ENCODE assay signal across 14 mouse cellular contexts in the genomic region with DNA sequence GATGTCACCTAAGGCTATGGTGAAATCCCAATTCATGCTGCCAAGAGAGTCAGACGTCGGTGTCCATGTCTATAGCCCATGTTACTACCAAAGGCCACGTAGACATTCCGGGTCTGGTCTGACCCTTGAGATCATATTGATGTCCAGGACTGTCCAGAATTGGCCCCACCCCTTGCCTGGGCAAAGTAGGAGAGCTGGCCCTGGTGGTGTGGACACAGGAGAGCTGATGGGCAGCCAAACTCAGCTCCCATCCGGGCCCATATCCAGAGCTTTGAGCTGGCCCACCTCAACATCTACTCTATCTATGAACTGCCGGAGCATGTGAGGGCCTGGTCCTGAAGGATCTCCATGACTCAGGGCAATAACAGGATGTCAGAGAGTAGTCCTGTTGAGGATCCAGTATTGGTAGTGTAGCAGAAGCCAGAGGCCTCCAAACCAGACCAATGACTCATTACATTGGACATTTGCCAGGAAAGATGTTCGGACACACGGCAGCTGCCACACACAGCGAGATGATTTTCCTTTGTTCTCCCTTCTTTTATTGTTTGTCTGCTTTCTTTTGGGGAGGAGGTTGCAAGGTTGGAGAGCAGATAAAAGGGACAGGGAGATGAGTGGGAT. TPM values are rescaled to one million over a fixed set of nuclear protein-coding genes. Genes with fewer than 3 reads are reported as not detected.
A peak's percentile ranks its signal among the peaks of the same experiment; 100 is the strongest.
DNase-seq lines count a peak whose midpoint lies in the region; ATAC-seq and TF ChIP-seq lines count a peak whose summit lies in the region.
"Had no signal": no experiment of that assay in that cellular context is flagged by ENCODE, and none has a peak within 500 bp of the region (broad histone marks: within the 10 kb centered on the region; RNA-seq: fewer than 3 reads in every experiment).

No protein-coding gene starts in this region.

- TF ChIP-seq CTCF in lung, postnatal 0 days (IDR thresholded peaks at IDR 0.05) = no peak
- TF ChIP-seq CTCF in brain, embryonic 14.5 days (IDR thresholded peaks at IDR 0.05; ENCODE audit: borderline replicate concordance, extremely low read depth, insufficient read depth, insufficient read length) = no peak
- TF ChIP-seq CTCF in stomach, postnatal 0 days (IDR thresholded peaks at IDR 0.05; ENCODE audit: low read depth) = no peak

- no peak overlapping the region for H3K4me3 ChIP-seq in lung, postnatal 0 days (ENCODE audit: low read depth, low read length)
- no peak overlapping the region for H3K4me3 ChIP-seq in stomach, postnatal 0 days (ENCODE audit: low read depth, low read length)
- H3K4me3 ChIP-seq: hindbrain, embryonic 12.5 days; midbrain, embryonic 10.5 days; neural tube, embryonic 13.5 days had no signal

- H3K4me2 ChIP-seq in lung, postnatal 0 days (replicated peaks; ENCODE audit: low read depth, low read length) = no peak overlapping the region
- no peak overlapping the region for H3K4me2 ChIP-seq in stomach, postnatal 0 days (replicated peaks; ENCODE audit: low read depth)
- H3K4me2 ChIP-seq: hindbrain, embryonic 12.5 days; neural tube, embryonic 13.5 days had no signal

- 0 out of 2 replicates have a peak, but pooled peaks cover 4% of the 10 kb centered on the region for H3K4me1 ChIP-seq in lung, postnatal 0 days (ENCODE audit: insufficient read depth, low read depth, low read length)
- 0 out of 2 replicates have a peak, but pooled peaks cover 2% of the 10 kb centered on the region for H3K4me1 ChIP-seq in stomach, postnatal 0 days (replicated peaks; ENCODE audit: control insufficient read depth, insufficient read depth)

- H3K27me3 ChIP-seq in lung, postnatal 0 days (replicated peaks; ENCODE audit: insufficient read depth, low read length) = no peaks in the 10 kb centered on the region
- no peaks in the 10 kb centered on the region for H3K27me3 ChIP-seq in stomach, postnatal 0 days (ENCODE audit: control insufficient read depth, insufficient read depth, low read length)
- H3K27me3 ChIP-seq: hindbrain, embryonic 12.5 days; neural tube, embryonic 13.5 days had no signal

- WGBS in lung, postnatal 0 days = 62% methylated on average over 9 of the region's 9 CpGs
- WGBS in stomach, postnatal 0 days = 63% methylated on average over 9 of the region's 9 CpGs

- no peak for ATAC-seq in lung, postnatal 0 days
- 0 out of 2 replicates have a peak, but pooled peaks have one; percentile 27 for ATAC-seq in stomach, postnatal 0 days (ENCODE audit: low FRiP score, low TSS enrichment)
- no peak for ATAC-seq in monocyte, adult 5-6 weeks (replicated peaks; ENCODE audit: insufficient number of reproducible peaks, low FRiP score, low TSS enrichment, poor library complexity, severe bottlenecking)

- H3K9ac ChIP-seq in lung, postnatal 0 days (replicated peaks; ENCODE audit: low read depth) = no peak overlapping the region
- no peak overlapping the region for H3K9ac ChIP-seq in stomach, postnatal 0 days (ENCODE audit: low read length)
- H3K9ac ChIP-seq: hindbrain, embryonic 12.5 days; liver, embryonic 14.5 days; neural tube, embryonic 13.5 days had no signal

- H3K27ac ChIP-seq in lung, postnatal 0 days (ENCODE audit: low read length) = no peak overlapping the region
- H3K27ac ChIP-seq in stomach, postnatal 0 days (replicated peaks) = no peak overlapping the region
- H3K27ac ChIP-seq: hindbrain, embryonic 12.5 days; liver, embryonic 14.5 days; midbrain, embryonic 10.5 days; neural tube, embryonic 13.5 days had no signal

- TF ChIP-seq POLR2A in brain, embryonic 14.5 days (IDR thresholded peaks at IDR 0.05; ENCODE audit: borderline replicate concordance, extremely low read depth, insufficient read depth, insufficient read length, poor library complexity, severe bottlenecking) = no peak

- no peak for TF ChIP-seq EP300 in lung, postnatal 0 days (IDR thresholded peaks at IDR 0.05)
- TF ChIP-seq EP300 in stomach, postnatal 0 days (optimal IDR thresholded peaks at IDR 0.05) = no peak

- peak; percentile 14 for DNase-seq in cerebellum, adult 11 months
- no peak for DNase-seq in cerebellum, postnatal 4 days (ENCODE audit: low spot score in 2 of 2)
- DNase-seq in lung, postnatal 0 days (ENCODE audit: low spot score) = peak; percentile 55
- DNase-seq in lung, postnatal 14 days = no peak
- peak; percentile 19 for DNase-seq in brain, embryonic 14.5 days (ENCODE audit: low read depth)
- no peak for DNase-seq in stomach, postnatal 0 days (ENCODE audit: low spot score)
- DNase-seq in gastrocnemius, postnatal 10 days = no peak
- DNase-seq: kidney, adult 8-10 months; right cerebral cortex, postnatal 14 days had no signal

- no peaks in the 10 kb centered on the region for H3K36me3 ChIP-seq in lung, postnatal 0 days (ENCODE audit: insufficient read depth, low read length)
- H3K36me3 ChIP-seq in stomach, postnatal 0 days (ENCODE audit: control insufficient read depth, insufficient read depth, low read length) = no peaks in the 10 kb centered on the region

- H3K9me3 ChIP-seq in lung, postnatal 0 days (ENCODE audit: low read length) = no peaks in the 10 kb centered on the region
- H3K9me3 ChIP-seq in stomach, postnatal 0 days (ENCODE audit: control insufficient read depth, low read length) = no peaks in the 10 kb centered on the region
- H3K9me3 ChIP-seq: hindbrain, embryonic 12.5 days; midbrain, embryonic 10.5 days; neural tube, embryonic 13.5 days had no signal

RNA-seq across cellular contexts. Expression of a gene that starts 3.4 kb away (rescaled TPM):
- polyA plus RNA-seq in lung, postnatal 0 days (2015; fragmentation: Nextera tagmentation; extraction: Ambion mirVana) = 0.47 and 0.71 TPM in 2 replicates
- 2.7 and 3.5 TPM in 2 replicates for polyA plus RNA-seq in brain, embryonic 14.5 days (2012; rRNA removed)
- polyA plus RNA-seq in stomach, postnatal 0 days (2015; fragmentation: Nextera tagmentation; extraction: Ambion mirVana) = 0.11 and 0.16 TPM in 2 replicates
- 1.8 to 3.4 TPM (median 2.6 TPM) in 3 replicates for total RNA-seq in monocyte, adult 5-6 weeks (2017)
- total RNA-seq in gastrocnemius, postnatal 10 days (2021) = under 1 TPM; 0.31 to 0.34 TPM

RNA-seq across cellular contexts. Expression of a gene that starts 36.2 kb away (rescaled TPM):
- 3.8 and 4.0 TPM in 2 replicates for polyA plus RNA-seq in lung, postnatal 0 days (2015; fragmentation: Nextera tagmentation; extraction: Ambion mirVana)
- 7.5 and 11.5 TPM in 2 replicates for polyA plus RNA-seq in brain, embryonic 14.5 days (2012; rRNA removed)
- 1.9 and 2.6 TPM in 2 replicates for polyA plus RNA-seq in stomach, postnatal 0 days (2015; fragmentation: Nextera tagmentation; extraction: Ambion mirVana)
- total RNA-seq in monocyte, adult 5-6 weeks (2017) = 2.2 to 16.1 TPM (median 6.4 TPM) in 3 replicates
- total RNA-seq in gastrocnemius, postnatal 10 days (2021) = 1 to 10 TPM; 3.2 to 5.5 TPM

RNA-seq across cellular contexts. Expression of a gene that starts 59.8 kb away (rescaled TPM):
- 16.0 and 21.5 TPM in 2 replicates for polyA plus RNA-seq in lung, postnatal 0 days (2015; fragmentation: Nextera tagmentation; extraction: Ambion mirVana)
- 2.5 and 2.7 TPM in 2 replicates for polyA plus RNA-seq in brain, embryonic 14.5 days (2012; rRNA removed)
- polyA plus RNA-seq in stomach, postnatal 0 days (2015; fragmentation: Nextera tagmentation; extraction: Ambion mirVana) = 9.0 and 9.1 TPM in 2 replicates
- total RNA-seq in monocyte, adult 5-6 weeks (2017) = 280 to 361 TPM (median 306 TPM) in 3 replicates
- total RNA-seq in gastrocnemius, postnatal 10 days (2021) = 1 to 10 TPM; 1.8 to 2.8 TPM

Comparison
In these comparisons a context has a peak if more than half of its experiments do, and no peak if none do; other contexts are left out.
1. DNase-seq: peak in cerebellum, adult 11 months (single experiment), lung, postnatal 0 days (single experiment) and brain, embryonic 14.5 days (single experiment); none in cerebellum, postnatal 4 days (0 of 2), lung, postnatal 14 days (single experiment), stomach, postnatal 0 days (single experiment) and gastrocnemius, postnatal 10 days (single experiment).